Mouse (Mus musculus): ENCODE measurements around the gene Gas2l1. TPM values are rescaled to one million over a fixed set of nuclear protein-coding genes. Genes with fewer than 3 reads are reported as not detected.

The Gas2l1 gene
- polyA plus RNA-seq, 1 experiment from 2014 or later: 14.4 TPM

DNA sequence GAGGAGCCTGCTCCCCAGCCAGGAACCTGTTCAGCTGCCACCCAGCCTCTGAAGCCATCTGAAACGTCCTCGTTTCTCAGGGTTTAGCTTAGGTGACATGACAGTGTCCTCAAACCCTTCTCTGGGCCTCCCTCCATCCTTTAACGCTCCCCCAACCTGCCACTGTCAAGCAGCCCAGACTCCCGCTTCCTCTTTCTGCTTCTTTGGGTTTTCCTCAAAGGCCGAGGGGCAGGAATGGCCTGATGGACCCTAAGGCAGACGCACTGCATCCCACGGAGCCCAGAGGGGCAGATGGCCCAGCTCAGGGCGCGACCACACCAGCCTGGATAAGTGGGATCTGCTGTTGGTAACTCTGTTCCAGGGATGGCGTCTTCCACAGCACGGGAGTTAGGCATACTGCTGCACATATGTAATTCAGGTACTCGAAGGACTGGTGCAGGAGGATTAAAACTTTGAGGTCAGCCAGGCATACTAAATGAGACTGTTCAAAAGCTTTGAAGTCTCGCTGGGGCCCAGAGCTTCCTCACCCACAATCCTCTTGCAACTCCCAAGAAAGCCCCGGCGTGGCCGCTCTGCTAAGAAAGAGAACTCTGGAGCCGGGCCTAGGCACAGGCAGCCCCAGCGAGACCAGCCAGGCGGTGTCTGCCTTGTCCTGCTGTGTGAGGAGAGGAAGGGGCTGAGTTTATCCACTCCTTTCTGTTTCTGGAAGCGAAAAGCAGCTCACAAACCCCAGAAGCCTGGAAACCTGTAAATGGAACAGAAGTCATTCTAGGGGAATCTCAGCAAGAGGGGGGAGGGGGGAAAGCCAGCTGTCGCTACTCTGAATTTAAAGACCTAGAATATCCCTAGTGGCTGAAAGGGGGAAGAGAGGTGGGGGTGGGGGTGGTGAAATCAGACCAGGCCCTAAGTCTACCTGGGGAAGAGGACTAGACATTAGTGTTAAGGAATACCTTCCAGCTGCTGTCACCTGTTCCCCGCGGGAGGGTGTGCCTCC is 8.9 kb downstream of the Gas2l1 start:
- Histone ChIP-seq H3K4me1 (ENCODE audit: control insufficient read depth, insufficient read depth, low read length) (peaks cover 5% of the 10 kb centered on the region), H3K36me3 (ENCODE audit: control insufficient read depth, insufficient read depth, low read length) (no peaks in the 10 kb centered on the region; the same call in 1 of the 2 replicates), H3K4me3 (ENCODE audit: low read depth, low read length) (no peak overlapping the region), H3K9ac (ENCODE audit: low read length) (no peak overlapping the region), H3K4me2 (ENCODE audit: low read length) (no peak overlapping the region), H3K27ac (ENCODE audit: low read depth, low read length) (no peak overlapping the region), H3K9me3 (replicated peaks; ENCODE audit: control insufficient read depth, low read length) (no peaks in the 10 kb centered on the region), H3K27me3 (replicated peaks; ENCODE audit: control insufficient read depth, insufficient read depth, low read length) (peaks cover 47% of the 10 kb centered on the region)
- ATAC-seq (no peak), DNase-seq (ENCODE audit: low spot score) (peak; percentile 61)
- 20% methylated on average over 23 of the region's 23 CpGs for whole genome bisulfite sequencing

DNA sequence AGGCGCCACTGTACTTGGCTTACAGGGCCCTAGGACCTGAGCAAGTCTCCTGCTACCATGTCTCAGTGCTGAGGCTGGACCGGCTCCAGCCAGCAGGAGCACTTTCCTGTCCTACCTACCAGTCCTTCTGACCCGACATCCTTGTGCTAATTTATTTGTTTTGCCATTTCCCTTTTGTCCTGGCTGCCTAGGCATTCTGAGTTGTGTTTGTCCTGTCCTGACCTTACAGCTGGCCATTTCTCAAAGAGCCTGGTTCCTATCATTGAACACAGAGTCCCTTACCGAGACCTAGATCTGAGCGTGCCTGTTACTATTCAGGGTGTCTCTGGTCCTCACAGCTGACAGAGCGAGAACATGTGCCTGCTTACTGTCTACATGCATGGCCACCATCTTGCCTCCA is 10.3 kb downstream of the Gas2l1 start:
- peaks cover 34% of the 10 kb centered on the region for H3K27me3 ChIP-seq (replicated peaks; ENCODE audit: control insufficient read depth, insufficient read depth, low read length)
- no peaks in the 10 kb centered on the region for H3K36me3 ChIP-seq (ENCODE audit: control insufficient read depth, insufficient read depth, low read length)
- no peak overlapping the region for H3K9ac ChIP-seq (ENCODE audit: low read length)
- no peak overlapping the region for H3K4me2 ChIP-seq (ENCODE audit: low read length)
- no peak overlapping the region for H3K4me3 ChIP-seq (ENCODE audit: low read depth, low read length)
- WGBS: 69% methylated on average over 6 of the region's 6 CpGs
- peaks cover 5% of the 10 kb centered on the region for H3K4me1 ChIP-seq (ENCODE audit: control insufficient read depth, insufficient read depth, low read length)
- no peak overlapping the region for H3K27ac ChIP-seq (ENCODE audit: low read depth, low read length)
- no peaks in the 10 kb centered on the region for H3K9me3 ChIP-seq (replicated peaks; ENCODE audit: control insufficient read depth, low read length)
- ATAC-seq (no peak), DNase-seq (ENCODE audit: low spot score) (no peak)

DNA sequence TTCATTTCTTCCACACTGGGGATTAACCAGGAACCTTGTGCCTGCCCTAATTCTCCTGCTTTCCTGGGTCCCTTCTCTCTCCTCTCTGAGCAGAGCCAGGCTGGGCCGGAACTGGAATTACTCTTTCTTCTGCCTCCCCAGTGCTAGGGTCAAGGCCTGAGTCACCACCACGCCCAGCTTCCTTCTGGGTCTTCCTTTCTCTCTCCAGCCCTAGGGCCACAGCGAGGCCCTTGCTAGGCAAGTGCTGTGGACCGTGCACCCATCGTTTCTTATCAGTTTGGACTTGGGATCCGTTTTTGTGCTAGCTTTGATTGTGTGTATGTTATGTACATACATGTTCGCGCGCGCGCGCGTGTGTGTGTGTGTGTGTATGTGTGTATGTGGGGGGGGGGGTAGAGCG is 11.0 kb downstream of the Gas2l1 start:
- Histone ChIP-seq H3K4me1 (ENCODE audit: control insufficient read depth, insufficient read depth, low read length) (peaks cover 5% of the 10 kb centered on the region), H3K27me3 (replicated peaks; ENCODE audit: control insufficient read depth, insufficient read depth, low read length) (peaks cover 26% of the 10 kb centered on the region), H3K9me3 (replicated peaks; ENCODE audit: control insufficient read depth, low read length) (no peaks in the 10 kb centered on the region), H3K9ac (ENCODE audit: low read length) (no peak overlapping the region), H3K27ac (ENCODE audit: low read depth, low read length) (no peak overlapping the region), H3K4me3 (ENCODE audit: low read depth, low read length) (no peak overlapping the region), H3K36me3 (ENCODE audit: control insufficient read depth, insufficient read depth, low read length) (no peaks in the 10 kb centered on the region), H3K4me2 (ENCODE audit: low read length) (no peak overlapping the region)
- ATAC-seq (no peak), DNase-seq (ENCODE audit: low spot score) (no peak)
- WGBS: 93% methylated on average over 14 of the region's 14 CpGs

DNA sequence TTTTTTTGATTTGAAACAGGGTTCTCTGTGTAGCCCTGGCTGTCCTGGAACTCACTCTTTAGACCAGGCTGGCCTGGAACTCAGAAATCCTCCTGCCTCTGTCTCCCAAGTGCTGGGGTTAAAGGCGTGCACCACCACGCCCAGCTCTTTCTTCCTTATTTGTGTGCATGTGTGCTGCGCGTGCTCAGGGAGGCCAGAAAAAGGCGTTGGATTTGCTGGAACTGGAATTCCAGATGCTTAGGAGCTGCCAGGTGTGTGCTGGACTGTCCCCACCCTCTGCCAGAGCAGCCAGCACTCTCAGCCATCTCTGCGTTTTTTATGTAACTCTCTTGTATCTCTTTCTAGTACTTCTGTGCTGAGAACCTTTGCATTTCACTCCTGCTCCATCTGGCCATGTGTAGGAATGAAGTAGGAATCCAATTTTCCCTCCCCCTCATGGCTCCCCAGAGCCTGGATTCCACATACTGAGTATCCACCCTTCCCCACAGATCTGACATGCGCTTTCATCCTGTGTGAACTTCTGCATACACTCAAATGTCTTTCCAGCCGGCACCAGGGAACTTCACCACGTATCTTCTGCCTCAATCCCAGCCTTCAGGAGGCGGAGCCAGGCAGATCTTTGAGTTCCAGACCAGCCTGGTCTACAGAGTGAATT is 12.8 kb downstream of the Gas2l1 start:
- ATAC-seq: no peak

DNA sequence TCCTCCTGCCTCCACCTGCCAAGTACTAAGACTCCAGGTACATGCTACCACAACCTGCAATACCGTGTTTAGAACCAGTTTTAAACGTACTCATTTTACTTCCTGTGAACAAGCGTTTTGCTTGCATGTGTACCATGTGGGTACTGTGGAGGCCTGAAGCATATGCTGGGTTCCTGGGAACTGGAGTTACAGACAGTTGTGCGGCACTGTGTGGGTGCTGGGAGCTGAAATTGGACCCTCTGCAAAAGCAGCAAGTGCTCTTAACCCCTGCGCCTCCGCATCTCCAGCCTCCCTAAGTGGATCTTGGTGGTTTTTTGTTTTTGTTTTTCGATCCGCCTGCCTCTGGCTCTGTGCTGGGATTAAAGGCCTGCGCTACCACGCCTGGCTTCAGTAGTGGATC is 13.5 kb downstream of the Gas2l1 start:
- no peak overlapping the region for H3K27ac ChIP-seq (ENCODE audit: low read depth, low read length)
- no peaks in the 10 kb centered on the region for H3K9me3 ChIP-seq (replicated peaks; ENCODE audit: control insufficient read depth, low read length)
- no peak overlapping the region for H3K4me2 ChIP-seq (ENCODE audit: low read length)
- peaks cover 4% of the 10 kb centered on the region; the same call in 1 of the 2 replicates for H3K4me1 ChIP-seq (ENCODE audit: control insufficient read depth, insufficient read depth, low read length)
- DNase-seq (ENCODE audit: low spot score) (no peak), ATAC-seq (no peak)
- WGBS: 78% methylated on average over 10 of the region's 10 CpGs
- H3K9ac ChIP-seq (ENCODE audit: low read length): no peak overlapping the region
- H3K36me3 ChIP-seq (ENCODE audit: control insufficient read depth, insufficient read depth, low read length): no peaks in the 10 kb centered on the region
- H3K27me3 ChIP-seq (replicated peaks; ENCODE audit: control insufficient read depth, insufficient read depth, low read length): peaks cover 6% of the 10 kb centered on the region
- H3K4me3 ChIP-seq (ENCODE audit: low read depth, low read length): no peak overlapping the region

More for the DNA sequence above, 12.8 kb downstream of the Gas2l1 start:
- H3K9me3 ChIP-seq (replicated peaks; ENCODE audit: control insufficient read depth, low read length): no peaks in the 10 kb centered on the region
- peaks cover 13% of the 10 kb centered on the region for H3K27me3 ChIP-seq (replicated peaks; ENCODE audit: control insufficient read depth, insufficient read depth, low read length)
- no peak overlapping the region for H3K4me3 ChIP-seq (ENCODE audit: low read depth, low read length)
- no peak overlapping the region for H3K4me2 ChIP-seq (ENCODE audit: low read length)
- H3K4me1 ChIP-seq (ENCODE audit: control insufficient read depth, insufficient read depth, low read length): peaks cover 5% of the 10 kb centered on the region; the same call in 1 of the 2 replicates
- no peak overlapping the region for H3K27ac ChIP-seq (ENCODE audit: low read depth, low read length)
- WGBS: 77% methylated on average over 10 of the region's 10 CpGs
- H3K9ac ChIP-seq (ENCODE audit: low read length): no peak overlapping the region
- H3K36me3 ChIP-seq (ENCODE audit: control insufficient read depth, insufficient read depth, low read length): no peaks in the 10 kb centered on the region
- DNase-seq (ENCODE audit: low spot score): no peak

- H3K27ac ChIP-seq (ENCODE audit: low read depth, low read length): no peak overlapping the region
- H3K27me3 ChIP-seq (replicated peaks; ENCODE audit: control insufficient read depth, insufficient read depth, low read length): no peaks in the 10 kb centered on the region
- no peaks in the 10 kb centered on the region for H3K9me3 ChIP-seq (replicated peaks; ENCODE audit: control insufficient read depth, low read length)
- no peak overlapping the region for H3K4me3 ChIP-seq (ENCODE audit: low read depth, low read length)
- H3K9ac ChIP-seq (ENCODE audit: low read length): no peak overlapping the region
- ATAC-seq (no peak), DNase-seq (ENCODE audit: low spot score) (no peak)
- peaks cover 18% of the 10 kb centered on the region for H3K36me3 ChIP-seq (ENCODE audit: control insufficient read depth, insufficient read depth, low read length)
- WGBS: 45% methylated on average over 12 of the region's 12 CpGs
- H3K4me2 ChIP-seq (ENCODE audit: low read length): no peak overlapping the region
- no peaks in the 10 kb centered on the region for H3K4me1 ChIP-seq (ENCODE audit: control insufficient read depth, insufficient read depth, low read length)
These were observed 18.7 kb downstream of the Gas2l1 start for GRCm38 (mm10) chr11:5046321-5046926.

- 92% methylated on average over 8 of the region's 8 CpGs for WGBS
- Histone ChIP-seq H3K4me2 (ENCODE audit: low read length) (no peak overlapping the region), H3K27me3 (replicated peaks; ENCODE audit: control insufficient read depth, insufficient read depth, low read length) (no peaks in the 10 kb centered on the region), H3K36me3 (ENCODE audit: control insufficient read depth, insufficient read depth, low read length) (peaks cover 54% of the 10 kb centered on the region), H3K9me3 (replicated peaks; ENCODE audit: control insufficient read depth, low read length) (no peaks in the 10 kb centered on the region), H3K4me1 (ENCODE audit: control insufficient read depth, insufficient read depth, low read length) (no peaks in the 10 kb centered on the region), H3K4me3 (ENCODE audit: low read depth, low read length) (no peak overlapping the region), H3K9ac (ENCODE audit: low read length) (no peak overlapping the region), H3K27ac (ENCODE audit: low read depth, low read length) (no peak overlapping the region)
- ATAC-seq: no peak
- no peak for DNase-seq (ENCODE audit: low spot score)
These were observed 22.3 kb downstream of the Gas2l1 start for GRCm38 (mm10) chr11:5042645-5043381.

DNA sequence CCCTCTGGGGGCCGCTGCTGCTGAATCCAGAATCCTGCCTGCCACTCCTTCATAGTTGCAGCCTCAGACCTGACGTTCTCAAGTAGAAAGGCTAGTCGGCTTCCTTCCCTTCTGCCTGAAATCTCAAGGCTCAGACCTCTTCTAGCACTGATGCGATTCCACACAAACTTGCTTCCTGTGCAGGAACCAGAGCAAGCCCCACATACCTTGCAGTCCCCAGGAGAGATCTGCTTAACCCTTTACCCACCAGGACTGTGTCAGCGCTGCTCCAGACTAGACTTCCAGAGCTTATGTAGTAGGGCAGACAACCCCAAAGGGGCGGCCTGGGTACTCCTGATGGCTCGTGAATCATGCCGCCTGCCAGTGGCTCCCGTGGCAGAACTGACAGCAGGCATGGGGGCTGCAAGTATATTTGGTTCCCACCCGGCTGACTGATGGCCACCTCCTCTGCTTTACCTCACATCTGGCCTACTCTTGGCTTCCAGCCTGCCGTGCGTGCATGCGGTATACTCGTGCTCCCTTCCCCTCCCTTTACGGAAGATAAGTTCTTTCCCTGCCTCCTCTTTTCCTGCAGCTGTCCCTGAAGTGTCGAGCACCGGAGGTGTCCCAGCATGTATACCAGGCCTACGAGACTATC is 23.9 kb downstream of the Gas2l1 start:
- ATAC-seq: no peak
- no peak overlapping the region for H3K9ac ChIP-seq (ENCODE audit: low read length)
- no peak overlapping the region for H3K4me2 ChIP-seq (ENCODE audit: low read length)
- WGBS: 85% methylated on average over 18 of the region's 18 CpGs
- H3K36me3 ChIP-seq (ENCODE audit: control insufficient read depth, insufficient read depth, low read length): peaks cover 70% of the 10 kb centered on the region
- DNase-seq (ENCODE audit: low spot score): no peak
- H3K27ac ChIP-seq (ENCODE audit: low read depth, low read length): no peak overlapping the region
- no peaks in the 10 kb centered on the region for H3K4me1 ChIP-seq (ENCODE audit: control insufficient read depth, insufficient read depth, low read length)
- no peak overlapping the region for H3K4me3 ChIP-seq (ENCODE audit: low read depth, low read length)
- H3K27me3 ChIP-seq (replicated peaks; ENCODE audit: control insufficient read depth, insufficient read depth, low read length): no peaks in the 10 kb centered on the region
- H3K9me3 ChIP-seq (replicated peaks; ENCODE audit: control insufficient read depth, low read length): no peaks in the 10 kb centered on the region
